In the genomic region with DNA sequence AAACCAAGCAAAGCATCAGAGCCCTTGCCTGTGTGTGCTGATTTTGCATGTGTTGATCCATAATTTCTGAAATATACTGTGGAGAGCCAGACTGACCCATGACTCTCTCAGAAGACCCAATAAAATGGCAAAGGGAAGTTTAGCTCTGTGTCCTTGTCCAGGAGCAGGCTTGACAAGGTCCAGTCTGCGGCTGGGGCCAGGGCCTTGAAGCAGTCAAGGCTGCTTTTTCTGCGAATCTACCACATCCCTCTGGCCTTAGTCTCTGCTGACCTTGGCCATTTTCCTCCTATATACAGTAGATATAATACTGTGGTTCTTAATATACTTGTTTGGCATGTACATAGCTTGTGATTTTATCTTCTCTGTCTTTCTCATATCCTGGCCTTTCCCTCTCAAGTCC, we compare ENCODE assay signal across 11 mouse cellular contexts.
"Had no signal": no experiment of that assay in that cellular context is flagged by ENCODE, and none has a peak within 500 bp of the region (broad histone marks: within the 10 kb centered on the region; RNA-seq: fewer than 3 reads in every experiment).

No protein-coding gene starts in this region.

- DNase-seq: lung, adult 18-20 months; lung, postnatal 10 days; lung, postnatal 4 days; midbrain, embryonic 14.5 days; right cerebral cortex, adult 18-20 months; right cerebral cortex, postnatal 25 days; right cerebral cortex, postnatal 4 days; spleen, adult 18-20 months; thymus, adult 18-20 months; thymus, postnatal 14 days; thymus, postnatal 36 days had no signal
